Mouse (Mus musculus) adrenal gland, adult 2 months (tissue): ENCODE data around the gene Emc10. TPM values are rescaled to one million over a fixed set of nuclear protein-coding genes. Genes with fewer than 3 reads are reported as not detected.

ENCODE experiments used
- microRNA-seq, 2 experiments: library from miRNA; unstranded; fragments of <30 nt; microRNA quantifications; one replicate each; pipeline ENCODE4 v1.2.0; 2021
- polyA plus RNA-seq: library from polyadenylated mRNA; depleted of rRNA; stranded (reverse); fragments of >200 nt; gene quantifications from 2 replicates; pipeline ENCODE4 v1.2.3, GENCODE M21; 2012; rRNA removed
- total RNA-seq, 2 experiments: library from RNA; stranded (reverse); gene quantifications; 2 replicates each; pipeline ENCODE4 v1.2.3; 2021

The Emc10 gene
- total and polyA plus RNA-seq, 3 experiments = 77.9 to 555 (median 101) TPM

Small RNA genes within 50 kb of the gene (microRNA-seq; reads per million reads assigned to microRNA genes)
- 3.7 to 6.2 reads per million in 2 experiments for gene Mir7052
- 0.22 to 0.41 reads per million in 2 experiments for gene Mir7053

Other genes starting within 250 kb of the Emc10 start
- 1 to 10 TPM in 1 of 2 experiments, under 1 TPM in 1; 0.66 to 1.4 TPM for gene 1700028J19Rik, start 249.8 kb downstream of the Emc10 start, total RNA-seq
- gene 1700028J19Rik, start 249.8 kb downstream of the Emc10 start, polyA plus RNA-seq = 1.2 and 1.8 TPM in 2 replicates
- 10 to 100 TPM; 81.5 to 83.8 TPM for gene 2410002F23Rik, start 249.8 kb downstream of the Emc10 start, total RNA-seq
- gene 2410002F23Rik, start 249.8 kb downstream of the Emc10 start, polyA plus RNA-seq = 195 and 237 TPM in 2 replicates
- gene Acp4, start 239.2 kb downstream of the Emc10 start, total RNA-seq = not detected
- not detected in 2 replicates for gene Acp4, start 239.2 kb downstream of the Emc10 start, polyA plus RNA-seq
- gene Gm15517, start 235.1 kb downstream of the Emc10 start, total RNA-seq = not detected
- not detected in 2 replicates for gene Gm15517, start 235.1 kb downstream of the Emc10 start, polyA plus RNA-seq
- 1 to 10 TPM; 4.6 to 5.1 TPM for gene Clec11a, start 189.6 kb downstream of the Emc10 start, total RNA-seq
- 11.4 and 13.0 TPM in 2 replicates for gene Clec11a, start 189.6 kb downstream of the Emc10 start, polyA plus RNA-seq
- gene Shank1, start 186.3 kb downstream of the Emc10 start, total RNA-seq = 1 to 10 TPM; 8.0 to 9.1 TPM
- gene Shank1, start 186.3 kb downstream of the Emc10 start, polyA plus RNA-seq = 2.5 and 2.9 TPM in 2 replicates
- 1 to 10 TPM; 4.8 to 6.2 TPM for gene Syt3, start 112.4 kb downstream of the Emc10 start, total RNA-seq
- 12.1 and 16.0 TPM in 2 replicates for gene Syt3, start 112.4 kb downstream of the Emc10 start, polyA plus RNA-seq
- gene 1700008O03Rik, start 110.7 kb downstream of the Emc10 start, total RNA-seq = 1 to 10 TPM in 1 of 2 experiments, under 1 TPM in 1; 0.66 to 1.2 TPM
- gene 1700008O03Rik, start 110.7 kb downstream of the Emc10 start, polyA plus RNA-seq = 1.6 and 2.3 TPM in 2 replicates
- 1 to 10 TPM; 5.1 to 8.5 TPM for gene Lrrc4b, start 67.5 kb downstream of the Emc10 start, total RNA-seq
- 10.3 and 16.3 TPM in 2 replicates for gene Lrrc4b, start 67.5 kb downstream of the Emc10 start, polyA plus RNA-seq
- gene Aspdh, start 31.1 kb downstream of the Emc10 start, total RNA-seq = under 1 TPM in 1 of 2 experiments, not detected in 1; 0.75 TPM
- 0.91 and 2.4 TPM in 2 replicates for gene Aspdh, start 31.1 kb downstream of the Emc10 start, polyA plus RNA-seq
- gene Josd2, start 28.5 kb downstream of the Emc10 start, total RNA-seq = 10 to 100 TPM; 51.2 to 61.7 TPM
- gene Josd2, start 28.5 kb downstream of the Emc10 start, polyA plus RNA-seq = 171 and 179 TPM in 2 replicates
- 1 to 10 TPM; 8.3 to 9.1 TPM for gene Fam71e1, start 52 bp upstream of the Emc10 start, total RNA-seq
- 28.6 and 30.9 TPM in 2 replicates for gene Fam71e1, start 52 bp upstream of the Emc10 start, polyA plus RNA-seq
- gene Mybpc2, start 28.1 kb upstream of the Emc10 start, total RNA-seq = under 1 TPM in 1 of 2 experiments, not detected in 1; 0.24 TPM
- not detected in 2 replicates for gene Mybpc2, start 28.1 kb upstream of the Emc10 start, polyA plus RNA-seq
- gene Spib, start 35.5 kb upstream of the Emc10 start, total RNA-seq = under 1 TPM; 0.31 to 0.40 TPM
- 0.58 and 0.66 TPM in 2 replicates for gene Spib, start 35.5 kb upstream of the Emc10 start, polyA plus RNA-seq
- gene Pold1, start 52.3 kb upstream of the Emc10 start, total RNA-seq = 10 to 100 TPM in 1 of 2 experiments, 1 to 10 TPM in 1; 8.0 to 17.3 TPM
- 27.3 and 31.0 TPM in 2 replicates for gene Pold1, start 52.3 kb upstream of the Emc10 start, polyA plus RNA-seq
- gene Nr1h2, start 57.4 kb upstream of the Emc10 start, total RNA-seq = 100 to 1,000 TPM; 106 to 125 TPM
- gene Nr1h2, start 57.4 kb upstream of the Emc10 start, polyA plus RNA-seq = 305 and 306 TPM in 2 replicates
- gene Napsa, start 75.9 kb upstream of the Emc10 start, total RNA-seq = 1 to 10 TPM in 1 of 2 experiments, under 1 TPM in 1; 0.55 to 1.3 TPM
- 2.2 TPM in 2 replicates for gene Napsa, start 75.9 kb upstream of the Emc10 start, polyA plus RNA-seq
- 1 to 10 TPM; 4.4 to 4.8 TPM for gene Kcnc3, start 94.1 kb upstream of the Emc10 start, total RNA-seq
- 7.2 and 8.8 TPM in 2 replicates for gene Kcnc3, start 94.1 kb upstream of the Emc10 start, polyA plus RNA-seq
- 1 to 10 TPM; 3.2 to 5.6 TPM for gene Myh14, start 174.3 kb upstream of the Emc10 start, total RNA-seq
- 1.2 and 1.7 TPM in 2 replicates for gene Myh14, start 174.3 kb upstream of the Emc10 start, polyA plus RNA-seq
- not detected for gene Izumo2, start 212.2 kb upstream of the Emc10 start, total RNA-seq
- not detected in 2 replicates for gene Izumo2, start 212.2 kb upstream of the Emc10 start, polyA plus RNA-seq